ENCODE assay signal across 13 mouse cellular contexts in genomic region chr2:180116081-180116493, GRCm38 (mm10). TPM values are rescaled to one million over a fixed set of nuclear protein-coding genes. Genes with fewer than 3 reads are reported as not detected.
DNase-seq lines count a peak whose midpoint lies in the region; ATAC-seq lines count a peak whose summit lies in the region.
"Had no signal": no experiment of that assay in that cellular context is flagged by ENCODE, and none has a peak within 500 bp of the region (broad histone marks: within the 10 kb centered on the region; RNA-seq: fewer than 3 reads in every experiment).

No protein-coding gene starts in this region.

- no peaks in the 10 kb centered on the region for H3K9me3 ChIP-seq in forebrain, embryonic 15.5 days
- H3K9me3 ChIP-seq in forebrain, embryonic 11.5 days (ENCODE audit: control insufficient read depth, low read length) = no peaks in the 10 kb centered on the region
- H3K9me3 ChIP-seq in intestine, embryonic 16.5 days (ENCODE audit: control insufficient read depth, low read length) = no peaks in the 10 kb centered on the region
- H3K9me3 ChIP-seq: embryonic facial prominence, embryonic 12.5 days; liver, embryonic 12.5 days; midbrain, embryonic 12.5 days had no signal

- H3K27ac ChIP-seq in forebrain, embryonic 15.5 days (replicated peaks) = peak overlapping the region; percentile 12; the same call in 1 of the 2 replicates
- no peak overlapping the region for H3K27ac ChIP-seq in forebrain, embryonic 11.5 days (ENCODE audit: low read depth, low read length)
- no peak overlapping the region for H3K27ac ChIP-seq in intestine, embryonic 16.5 days (ENCODE audit: low read length)
- H3K27ac ChIP-seq: embryonic facial prominence, embryonic 12.5 days; liver, embryonic 12.5 days had no signal

- no peak for DNase-seq in forebrain, embryonic 11.5 days (ENCODE audit: low spot score)
- DNase-seq in right cerebral cortex, adult 2 months (ENCODE audit: low spot score in 2 of 2) = peak; percentile 53 to 56
- no peak for DNase-seq in right cerebral cortex, postnatal 14 days
- peak; percentile 61 to 73 for DNase-seq in lung, adult 18-20 months
- peak; percentile 72 for DNase-seq in urinary bladder, postnatal 36 days (ENCODE audit: low spot score in 2 of 2)

- H3K4me2 ChIP-seq in forebrain, embryonic 15.5 days (replicated peaks) = no peak overlapping the region
- H3K4me2 ChIP-seq in forebrain, embryonic 11.5 days (ENCODE audit: low read depth, low read length, severe bottlenecking) = no peak overlapping the region
- no peak overlapping the region for H3K4me2 ChIP-seq in intestine, embryonic 16.5 days (ENCODE audit: low read depth, low read length)
- H3K4me2 ChIP-seq: embryonic facial prominence, embryonic 12.5 days; liver, embryonic 12.5 days; midbrain, embryonic 12.5 days had no signal

- no peaks in the 10 kb centered on the region for H3K27me3 ChIP-seq in forebrain, embryonic 15.5 days
- H3K27me3 ChIP-seq in forebrain, embryonic 11.5 days (ENCODE audit: control insufficient read depth, insufficient read depth, low read length) = no peaks in the 10 kb centered on the region
- H3K27me3 ChIP-seq in intestine, embryonic 16.5 days (replicated peaks; ENCODE audit: control insufficient read depth, insufficient read depth, low read length) = no peaks in the 10 kb centered on the region
- H3K27me3 ChIP-seq: embryonic facial prominence, embryonic 12.5 days had no signal

- no peak overlapping the region for H3K4me3 ChIP-seq in forebrain, embryonic 15.5 days
- no peak overlapping the region for H3K4me3 ChIP-seq in forebrain, embryonic 11.5 days (ENCODE audit: low read depth, low read length)
- no peak overlapping the region for H3K4me3 ChIP-seq in intestine, embryonic 16.5 days (ENCODE audit: low read length)
- H3K4me3 ChIP-seq: embryonic facial prominence, embryonic 12.5 days; liver, embryonic 12.5 days; midbrain, embryonic 12.5 days had no signal

- 73% methylated on average over 10 of the region's 10 CpGs for WGBS in forebrain, embryonic 15.5 days
- 80% methylated on average over 10 of the region's 10 CpGs for WGBS in forebrain, embryonic 11.5 days
- 72% methylated on average over 10 of the region's 10 CpGs for WGBS in intestine, embryonic 16.5 days

- no peaks in the 10 kb centered on the region for H3K36me3 ChIP-seq in forebrain, embryonic 15.5 days
- H3K36me3 ChIP-seq in forebrain, embryonic 11.5 days (ENCODE audit: control insufficient read depth, insufficient read depth, low read length) = no peaks in the 10 kb centered on the region
- H3K36me3 ChIP-seq in intestine, embryonic 16.5 days (ENCODE audit: control insufficient read depth, insufficient read depth, low read length) = no peaks in the 10 kb centered on the region
- H3K36me3 ChIP-seq: embryonic facial prominence, embryonic 12.5 days; liver, embryonic 12.5 days; midbrain, embryonic 12.5 days had no signal

- no peak for ATAC-seq in forebrain, embryonic 15.5 days (replicated peaks)
- ATAC-seq in forebrain, embryonic 11.5 days (replicated peaks; ENCODE audit: low FRiP score) = no peak
- ATAC-seq in intestine, embryonic 16.5 days = no peak
- no peak for ATAC-seq in erythroblast, adult 5-6 weeks (replicated peaks; ENCODE audit: low FRiP score, poor library complexity, severe bottlenecking)
- ATAC-seq: liver, embryonic 12.5 days had no signal

- no peak overlapping the region for H3K9ac ChIP-seq in forebrain, embryonic 15.5 days (replicated peaks)
- no peak overlapping the region for H3K9ac ChIP-seq in forebrain, embryonic 11.5 days (ENCODE audit: low read length)
- H3K9ac ChIP-seq in intestine, embryonic 16.5 days (ENCODE audit: low read depth, low read length) = no peak overlapping the region
- H3K9ac ChIP-seq: embryonic facial prominence, embryonic 12.5 days; liver, embryonic 12.5 days; midbrain, embryonic 12.5 days had no signal

- peaks cover 57% of the 10 kb centered on the region for H3K4me1 ChIP-seq in forebrain, embryonic 15.5 days
- peaks cover 21% of the 10 kb centered on the region for H3K4me1 ChIP-seq in forebrain, embryonic 11.5 days (replicated peaks; ENCODE audit: control insufficient read depth, insufficient read depth, low read length)
- H3K4me1 ChIP-seq in intestine, embryonic 16.5 days (ENCODE audit: control insufficient read depth, insufficient read depth, low read length) = peaks cover 20% of the 10 kb centered on the region

RNA-seq across cellular contexts. Expression of gene Osbpl2, which starts 3.0 kb away (rescaled TPM):
- 66.3 and 67.3 TPM in 2 replicates for polyA plus RNA-seq in forebrain, embryonic 15.5 days (2015; fragmentation: Nextera tagmentation; extraction: Ambion mirVana)
- polyA plus RNA-seq in forebrain, embryonic 11.5 days (2014; fragmentation: Nextera tagmentation; extraction: Ambion mirVana) = 40.9 and 43.8 TPM in 2 replicates
- 30.4 and 32.4 TPM in 2 replicates for polyA plus RNA-seq in intestine, embryonic 16.5 days (2015; fragmentation: Nextera tagmentation; extraction: Ambion mirVana)
- total RNA-seq in erythroblast, adult 5-6 weeks (2015; ENCODE audit: low replicate concordance) = 8.2 and 10.0 TPM in 2 replicates
- 9.2 and 15.2 TPM in 2 replicates for total RNA-seq in erythroblast, adult 5-6 weeks (2017; ENCODE audit: low replicate concordance)

RNA-seq across cellular contexts. Expression of gene Hrh3, which starts 11.8 kb away (rescaled TPM):
- 2.3 and 2.7 TPM in 2 replicates for polyA plus RNA-seq in forebrain, embryonic 15.5 days (2015; fragmentation: Nextera tagmentation; extraction: Ambion mirVana)
- 0.95 and 1.1 TPM in 2 replicates for polyA plus RNA-seq in forebrain, embryonic 11.5 days (2014; fragmentation: Nextera tagmentation; extraction: Ambion mirVana)
- polyA plus RNA-seq in intestine, embryonic 16.5 days (2015; fragmentation: Nextera tagmentation; extraction: Ambion mirVana) = 0.07 and 0.09 TPM in 2 replicates
- total RNA-seq in erythroblast, adult 5-6 weeks (2015; ENCODE audit: low replicate concordance) = not detected in 2 replicates
- not detected in 2 replicates for total RNA-seq in erythroblast, adult 5-6 weeks (2017; ENCODE audit: low replicate concordance)
- total RNA-seq: gastrocnemius, adult 8-10 months had no signal
- polyA plus RNA-seq: liver, embryonic 12.5 days; stomach, embryonic 14.5 days had no signal

RNA-seq across cellular contexts. Expression of gene Mtg2, which starts 45.7 kb away (rescaled TPM):
- 35.6 and 38.5 TPM in 2 replicates for polyA plus RNA-seq in forebrain, embryonic 15.5 days (2015; fragmentation: Nextera tagmentation; extraction: Ambion mirVana)
- 32.3 and 34.8 TPM in 2 replicates for polyA plus RNA-seq in forebrain, embryonic 11.5 days (2014; fragmentation: Nextera tagmentation; extraction: Ambion mirVana)
- polyA plus RNA-seq in intestine, embryonic 16.5 days (2015; fragmentation: Nextera tagmentation; extraction: Ambion mirVana) = 25.4 and 31.0 TPM in 2 replicates
- total RNA-seq in erythroblast, adult 5-6 weeks (2015; ENCODE audit: low replicate concordance) = not detected in 2 replicates
- 2.8 and 4.9 TPM in 2 replicates for total RNA-seq in erythroblast, adult 5-6 weeks (2017; ENCODE audit: low replicate concordance)

RNA-seq across cellular contexts. Expression of gene Adrm1, which starts 55.2 kb away (rescaled TPM):
- polyA plus RNA-seq in forebrain, embryonic 15.5 days (2015; fragmentation: Nextera tagmentation; extraction: Ambion mirVana) = 201 and 206 TPM in 2 replicates
- 200 and 207 TPM in 2 replicates for polyA plus RNA-seq in forebrain, embryonic 11.5 days (2014; fragmentation: Nextera tagmentation; extraction: Ambion mirVana)
- 172 and 194 TPM in 2 replicates for polyA plus RNA-seq in intestine, embryonic 16.5 days (2015; fragmentation: Nextera tagmentation; extraction: Ambion mirVana)
- total RNA-seq in erythroblast, adult 5-6 weeks (2015; ENCODE audit: low replicate concordance) = 13.3 and 28.6 TPM in 2 replicates
- 8.5 and 23.9 TPM in 2 replicates for total RNA-seq in erythroblast, adult 5-6 weeks (2017; ENCODE audit: low replicate concordance)

Comparison
In these comparisons a context has a peak if more than half of its experiments do, and no peak if none do; other contexts are left out.
1. DNase-seq: peak in right cerebral cortex, adult 2 months (2 of 2), lung, adult 18-20 months (2 of 2) and urinary bladder, postnatal 36 days (2 of 2); none in forebrain, embryonic 11.5 days (single experiment) and right cerebral cortex, postnatal 14 days (single experiment).